Mouse (Mus musculus) forebrain, embryonic 11.5 days (tissue): ENCODE data around the gene Acacb. TPM values are rescaled to one million over a fixed set of nuclear protein-coding genes. Genes with fewer than 3 reads are reported as not detected.

Experiments
- ATAC-seq: fragments of 200-750 bp; cut with Nextera tagmentation; replicated peaks from 2 replicates; pipeline ENCODE4 v1.8.0; 2017; ENCODE audit warnings: moderate TSS enrichment; ENCODE audit not compliant: low FRiP score
- DNase-seq: peaks from one replicate; pipeline ENCODE4 v3.0.0-alpha.2; 2017; ENCODE audit warnings: low spot score
- H3K27ac ChIP-seq: fragments of 300-500 bp; sonication (generic); 2 replicates; pipeline ENCODE4 v1.5.1; 2014; ENCODE audit warnings: low read depth, low read length
- H3K27me3 ChIP-seq: fragments of 300-500 bp; sonication (generic); 2 replicates; pipeline ENCODE4 v1.6.1; 2014; ENCODE audit warnings: mild to moderate bottlenecking, low read length, mixed read lengths; ENCODE audit not compliant: control insufficient read depth, insufficient read depth
- H3K36me3 ChIP-seq: fragments of 300-500 bp; sonication (generic); 2 replicates; pipeline ENCODE4 v1.6.1; 2014; ENCODE audit warnings: mild to moderate bottlenecking, low read length, moderate library complexity, mixed read lengths; ENCODE audit not compliant: control insufficient read depth, insufficient read depth
- H3K4me1 ChIP-seq: fragments of 300-500 bp; sonication (generic); replicated peaks from 2 replicates; pipeline ENCODE4 v1.6.1; 2014; ENCODE audit warnings: low read length, mixed read lengths; ENCODE audit not compliant: control insufficient read depth, insufficient read depth
- H3K4me2 ChIP-seq: fragments of 300-500 bp; sonication (generic); 2 replicates; pipeline ENCODE4 v1.6.1; 2014; ENCODE audit warnings: low read depth, mild to moderate bottlenecking, low read length, moderate library complexity, mixed read lengths; ENCODE audit not compliant: severe bottlenecking
- H3K4me3 ChIP-seq: fragments of 300-500 bp; sonication (generic); 2 replicates; pipeline ENCODE4 v1.5.1; 2014; ENCODE audit warnings: low read depth, low read length
- H3K9ac ChIP-seq: fragments of 300-500 bp; sonication (generic); 2 replicates; pipeline ENCODE4 v1.6.1; 2014; ENCODE audit warnings: low read length
- H3K9me3 ChIP-seq: fragments of 300-500 bp; sonication (generic); 2 replicates; pipeline ENCODE4 v1.6.1; 2016; ENCODE audit warnings: low read length, mixed read lengths; ENCODE audit not compliant: control insufficient read depth
- WGBS: fragments of 180-500 bp; shearing (Covaris S2); extraction: QIAGEN DNeasy Blood & Tissue Kit; methylation state at CpG from one replicate; pipeline ENCODE4 v1.1.7; 2014; 5-methylcytosine and 5-hydroxymethylcytosine counted together
- polyA plus RNA-seq: library from polyadenylated mRNA; unstranded; fragments of >200 nt; fragmentation: Nextera tagmentation; extraction: Ambion mirVana; gene quantifications from 2 replicates; pipeline ENCODE4 v1.2.1, GENCODE M21; 2014

Gene Acacb
- polyA plus RNA-seq, 1 experiment from 2014 or later, result 1.3 TPM

- H3K27ac ChIP-seq, result no peak overlapping the region
- ATAC-seq, result no peak
- no peaks in the 10 kb centered on the region for H3K27me3 ChIP-seq
- H3K9ac ChIP-seq, result no peak overlapping the region
- H3K36me3 ChIP-seq, result no peaks in the 10 kb centered on the region
- 92% methylated on average over 14 of the region's 14 CpGs for WGBS
- no peak overlapping the region for H3K4me3 ChIP-seq
- no peak for DNase-seq
- H3K4me2 ChIP-seq, result no peak overlapping the region
- no peaks in the 10 kb centered on the region for H3K9me3 ChIP-seq
- no peaks in the 10 kb centered on the region for H3K4me1 ChIP-seq
Measured at GRCm38 (mm10) chr5:114147043-114147972, 973 bp downstream of the Acacb start.

- Histone ChIP-seq H3K36me3 (no peaks in the 10 kb centered on the region), H3K27ac (no peak overlapping the region), H3K4me1 (no peaks in the 10 kb centered on the region; the same call in 1 of the 2 replicates), H3K9ac (no peak overlapping the region), H3K27me3 (no peaks in the 10 kb centered on the region), H3K4me2 (no peak overlapping the region), H3K4me3 (no peak overlapping the region), H3K9me3 (no peaks in the 10 kb centered on the region)
- DNase-seq (no peak), ATAC-seq (no peak)
- 88% methylated on average over 12 of the region's 12 CpGs for WGBS
Measured at GRCm38 (mm10) chr5:114152359-114153092, 6.2 kb downstream of the Acacb start.

GRCm38 (mm10) chr5:114153490-114153889 lies 7.2 kb downstream of the Acacb start:
- Histone ChIP-seq H3K9ac (no peak overlapping the region), H3K4me3 (peak overlapping the region; percentile 25), H3K4me2 (0 out of 2 replicates have a peak overlapping the region, but pooled peaks have one; percentile 6), H3K27me3 (no peaks in the 10 kb centered on the region), H3K9me3 (no peaks in the 10 kb centered on the region), H3K36me3 (no peaks in the 10 kb centered on the region), H3K4me1 (no peaks in the 10 kb centered on the region; the same call in 1 of the 2 replicates), H3K27ac (no peak overlapping the region)
- 0 out of 2 replicates have a peak, but pooled peaks have one; percentile 21 for ATAC-seq
- peak; percentile 68 for DNase-seq
- WGBS, result 3% methylated on average over 12 of the region's 12 CpGs

GRCm38 (mm10) chr5:114154765-114155164 lies 8.4 kb downstream of the Acacb start:
- Histone ChIP-seq H3K9ac (no peak overlapping the region), H3K4me2 (no peak overlapping the region), H3K9me3 (no peaks in the 10 kb centered on the region), H3K4me1 (no peaks in the 10 kb centered on the region; the same call in 1 of the 2 replicates), H3K4me3 (no peak overlapping the region), H3K36me3 (no peaks in the 10 kb centered on the region), H3K27me3 (no peaks in the 10 kb centered on the region), H3K27ac (no peak overlapping the region)
- ATAC-seq (no peak), DNase-seq (no peak)
- 85% methylated on average over 5 of the region's 5 CpGs for WGBS

GRCm38 (mm10) chr5:114155168-114155933 lies 9.0 kb downstream of the Acacb start:
- no peaks in the 10 kb centered on the region; the same call in 1 of the 2 replicates for H3K4me1 ChIP-seq
- 58% methylated on average over 9 of the region's 9 CpGs for WGBS
- ATAC-seq (no peak), DNase-seq (no peak)
- no peak overlapping the region for H3K9ac ChIP-seq
- no peak overlapping the region for H3K4me2 ChIP-seq
- no peak overlapping the region for H3K4me3 ChIP-seq
- H3K27me3 ChIP-seq, result no peaks in the 10 kb centered on the region
- H3K9me3 ChIP-seq, result no peaks in the 10 kb centered on the region
- H3K36me3 ChIP-seq, result no peaks in the 10 kb centered on the region
- no peak overlapping the region for H3K27ac ChIP-seq

GRCm38 (mm10) chr5:114157236-114157635 lies 10.9 kb downstream of the Acacb start:
- ATAC-seq, result no peak
- no peaks in the 10 kb centered on the region for H3K36me3 ChIP-seq
- H3K9ac ChIP-seq, result no peak overlapping the region
- no peaks in the 10 kb centered on the region; the same call in 1 of the 2 replicates for H3K4me1 ChIP-seq
- 58% methylated on average over 7 of the region's 7 CpGs for WGBS
- no peak overlapping the region for H3K4me2 ChIP-seq
- no peaks in the 10 kb centered on the region for H3K27me3 ChIP-seq
- no peak for DNase-seq
- H3K4me3 ChIP-seq, result no peak overlapping the region
- H3K9me3 ChIP-seq, result no peaks in the 10 kb centered on the region
- H3K27ac ChIP-seq, result no peak overlapping the region

- H3K4me2 ChIP-seq, result no peak overlapping the region
- H3K4me3 ChIP-seq, result no peak overlapping the region
- H3K9me3 ChIP-seq, result no peaks in the 10 kb centered on the region
- no peaks in the 10 kb centered on the region for H3K4me1 ChIP-seq
- 88% methylated on average over 6 of the region's 6 CpGs for WGBS
- no peaks in the 10 kb centered on the region for H3K27me3 ChIP-seq
- no peaks in the 10 kb centered on the region for H3K36me3 ChIP-seq
- no peak overlapping the region for H3K27ac ChIP-seq
- no peak overlapping the region for H3K9ac ChIP-seq
- ATAC-seq (no peak), DNase-seq (no peak)
Measured at GRCm38 (mm10) chr5:114161424-114161823, 15.1 kb downstream of the Acacb start.

- H3K36me3 ChIP-seq, result no peaks in the 10 kb centered on the region
- WGBS, result 59% methylated on average over 12 of the region's 12 CpGs
- no peaks in the 10 kb centered on the region for H3K4me1 ChIP-seq
- no peak overlapping the region for H3K4me2 ChIP-seq
- no peaks in the 10 kb centered on the region for H3K27me3 ChIP-seq
- no peak overlapping the region for H3K4me3 ChIP-seq
- no peaks in the 10 kb centered on the region for H3K9me3 ChIP-seq
- no peak overlapping the region for H3K27ac ChIP-seq
- DNase-seq (no peak), ATAC-seq (no peak)
- no peak overlapping the region for H3K9ac ChIP-seq
Measured at GRCm38 (mm10) chr5:114162106-114162815, 15.9 kb downstream of the Acacb start.
